Mouse (Mus musculus): ENCODE measurements around the gene Pcsk7. TPM values are rescaled to one million over a fixed set of nuclear protein-coding genes. Genes with fewer than 3 reads are reported as not detected.

Gene Pcsk7
- polyA plus RNA-seq, 1 experiment from 2014 or later = 13.6 TPM

- no peak overlapping the region for H3K9ac ChIP-seq (ENCODE audit: low read depth, low read length)
- peak; percentile 87 for ATAC-seq (replicated peaks; ENCODE audit: low FRiP score)
- peak overlapping the region; percentile 39; the same call in 1 of the 2 replicates for H3K27ac ChIP-seq (ENCODE audit: low read depth, low read length)
- WGBS = 65% methylated on average over 8 of the region's 8 CpGs
- H3K36me3 ChIP-seq (ENCODE audit: control insufficient read depth, insufficient read depth, low read length) = peaks cover 40% of the 10 kb centered on the region
- no peaks in the 10 kb centered on the region for H3K9me3 ChIP-seq (ENCODE audit: control insufficient read depth, low read length)
- peak overlapping the region; percentile 46 for H3K4me2 ChIP-seq
- peaks cover 32% of the 10 kb centered on the region for H3K4me1 ChIP-seq (replicated peaks; ENCODE audit: control insufficient read depth, insufficient read depth, low read length)
- no peak overlapping the region for H3K4me3 ChIP-seq (ENCODE audit: low read depth, low read length)
- DNase-seq (ENCODE audit: low spot score) = no peak
- H3K27me3 ChIP-seq (replicated peaks; ENCODE audit: control insufficient read depth, insufficient read depth, low read length) = no peaks in the 10 kb centered on the region
Observed at GRCm38 (mm10) chr9:45942916-45943315, 36.6 kb downstream of the Pcsk7 start.

GRCm38 (mm10) chr9:45943628-45944505 is 37.6 kb downstream of the Pcsk7 start:
- peak; percentile 38 for ATAC-seq (replicated peaks; ENCODE audit: low FRiP score)
- Histone ChIP-seq H3K27me3 (replicated peaks; ENCODE audit: control insufficient read depth, insufficient read depth, low read length) (no peaks in the 10 kb centered on the region), H3K4me2 (no peak overlapping the region), H3K9ac (ENCODE audit: low read depth, low read length) (no peak overlapping the region), H3K9me3 (ENCODE audit: control insufficient read depth, low read length) (no peaks in the 10 kb centered on the region), H3K4me1 (replicated peaks; ENCODE audit: control insufficient read depth, insufficient read depth, low read length) (peaks cover 32% of the 10 kb centered on the region), H3K36me3 (ENCODE audit: control insufficient read depth, insufficient read depth, low read length) (peaks cover 36% of the 10 kb centered on the region), H3K27ac (ENCODE audit: low read depth, low read length) (no peak overlapping the region), H3K4me3 (ENCODE audit: low read depth, low read length) (no peak overlapping the region)
- WGBS = 93% methylated on average over 8 of the region's 8 CpGs
- no peak for DNase-seq (ENCODE audit: low spot score)

GRCm38 (mm10) chr9:45944506-45945400 is 38.5 kb downstream of the Pcsk7 start:
- H3K4me1 ChIP-seq (replicated peaks; ENCODE audit: control insufficient read depth, insufficient read depth, low read length) = peaks cover 32% of the 10 kb centered on the region
- no peaks in the 10 kb centered on the region for H3K9me3 ChIP-seq (ENCODE audit: control insufficient read depth, low read length)
- H3K36me3 ChIP-seq (ENCODE audit: control insufficient read depth, insufficient read depth, low read length) = peaks cover 37% of the 10 kb centered on the region
- DNase-seq (ENCODE audit: low spot score) = no peak
- no peak for ATAC-seq (replicated peaks; ENCODE audit: low FRiP score)
- no peaks in the 10 kb centered on the region for H3K27me3 ChIP-seq (replicated peaks; ENCODE audit: control insufficient read depth, insufficient read depth, low read length)
- 59% methylated on average over 13 of the region's 13 CpGs for WGBS
- no peak overlapping the region for H3K4me2 ChIP-seq
- no peak overlapping the region for H3K4me3 ChIP-seq (ENCODE audit: low read depth, low read length)
- H3K27ac ChIP-seq (ENCODE audit: low read depth, low read length) = no peak overlapping the region
- no peak overlapping the region for H3K9ac ChIP-seq (ENCODE audit: low read depth, low read length)

GRCm38 (mm10) chr9:45945721-45946120 is 39.4 kb downstream of the Pcsk7 start:
- H3K36me3 ChIP-seq (ENCODE audit: control insufficient read depth, insufficient read depth, low read length) = peaks cover 43% of the 10 kb centered on the region
- 93% methylated on average over 13 of the region's 13 CpGs for WGBS
- no peak overlapping the region for H3K9ac ChIP-seq (ENCODE audit: low read depth, low read length)
- no peak overlapping the region; the same call in 1 of the 2 replicates for H3K27ac ChIP-seq (ENCODE audit: low read depth, low read length)
- no peaks in the 10 kb centered on the region for H3K9me3 ChIP-seq (ENCODE audit: control insufficient read depth, low read length)
- H3K27me3 ChIP-seq (replicated peaks; ENCODE audit: control insufficient read depth, insufficient read depth, low read length) = no peaks in the 10 kb centered on the region
- no peak overlapping the region for H3K4me2 ChIP-seq
- peaks cover 32% of the 10 kb centered on the region for H3K4me1 ChIP-seq (replicated peaks; ENCODE audit: control insufficient read depth, insufficient read depth, low read length)
- DNase-seq (ENCODE audit: low spot score) (no peak), ATAC-seq (replicated peaks; ENCODE audit: low FRiP score) (no peak)
- H3K4me3 ChIP-seq (ENCODE audit: low read depth, low read length) = no peak overlapping the region

- Histone ChIP-seq H3K27me3 (replicated peaks; ENCODE audit: control insufficient read depth, insufficient read depth, low read length) (no peaks in the 10 kb centered on the region), H3K9ac (ENCODE audit: low read depth, low read length) (no peak overlapping the region), H3K9me3 (ENCODE audit: control insufficient read depth, low read length) (no peaks in the 10 kb centered on the region), H3K27ac (ENCODE audit: low read depth, low read length) (no peak overlapping the region), H3K4me3 (ENCODE audit: low read depth, low read length) (no peak overlapping the region), H3K4me1 (replicated peaks; ENCODE audit: control insufficient read depth, insufficient read depth, low read length) (peaks cover 30% of the 10 kb centered on the region), H3K36me3 (ENCODE audit: control insufficient read depth, insufficient read depth, low read length) (peaks cover 41% of the 10 kb centered on the region), H3K4me2 (no peak overlapping the region)
- ATAC-seq (replicated peaks; ENCODE audit: low FRiP score) (no peak), DNase-seq (ENCODE audit: low spot score) (no peak)
- WGBS = 86% methylated on average over 16 of the region's 16 CpGs
Observed at GRCm38 (mm10) chr9:45946182-45946871, 40.0 kb downstream of the Pcsk7 start.

GRCm38 (mm10) chr9:45946872-45947183 is 40.5 kb downstream of the Pcsk7 start:
- 85% methylated on average over 10 of the region's 10 CpGs for WGBS
- H3K4me1 ChIP-seq (replicated peaks; ENCODE audit: control insufficient read depth, insufficient read depth, low read length) = peaks cover 27% of the 10 kb centered on the region
- no peak for DNase-seq (ENCODE audit: low spot score)

GRCm38 (mm10) chr9:45952057-45952456 is 45.8 kb downstream of the Pcsk7 start:
- H3K27ac ChIP-seq (ENCODE audit: low read depth, low read length) = no peak overlapping the region
- H3K4me1 ChIP-seq (replicated peaks; ENCODE audit: control insufficient read depth, insufficient read depth, low read length) = peaks cover 19% of the 10 kb centered on the region
- no peak overlapping the region for H3K9ac ChIP-seq (ENCODE audit: low read depth, low read length)
- no peaks in the 10 kb centered on the region for H3K9me3 ChIP-seq (ENCODE audit: control insufficient read depth, low read length)
- H3K36me3 ChIP-seq (ENCODE audit: control insufficient read depth, insufficient read depth, low read length) = peaks cover 15% of the 10 kb centered on the region
- DNase-seq (ENCODE audit: low spot score) (no peak), ATAC-seq (replicated peaks; ENCODE audit: low FRiP score) (no peak)
- no peaks in the 10 kb centered on the region for H3K27me3 ChIP-seq (replicated peaks; ENCODE audit: control insufficient read depth, insufficient read depth, low read length)
- no peak overlapping the region for H3K4me3 ChIP-seq (ENCODE audit: low read depth, low read length)
- WGBS = 88% methylated on average over 4 of the region's 4 CpGs
- H3K4me2 ChIP-seq = no peak overlapping the region

More at GRCm38 (mm10) chr9:45946872-45947183, 40.5 kb downstream of the Pcsk7 start:
- ATAC-seq (replicated peaks; ENCODE audit: low FRiP score) = no peak
- peaks cover 36% of the 10 kb centered on the region for H3K36me3 ChIP-seq (ENCODE audit: control insufficient read depth, insufficient read depth, low read length)
- no peak overlapping the region for H3K4me2 ChIP-seq
- no peaks in the 10 kb centered on the region for H3K27me3 ChIP-seq (replicated peaks; ENCODE audit: control insufficient read depth, insufficient read depth, low read length)
- H3K27ac ChIP-seq (ENCODE audit: low read depth, low read length) = no peak overlapping the region
- no peak overlapping the region for H3K4me3 ChIP-seq (ENCODE audit: low read depth, low read length)
- H3K9ac ChIP-seq (ENCODE audit: low read depth, low read length) = no peak overlapping the region
- no peaks in the 10 kb centered on the region for H3K9me3 ChIP-seq (ENCODE audit: control insufficient read depth, low read length)

- Histone ChIP-seq H3K27ac (ENCODE audit: low read depth, low read length) (no peak overlapping the region), H3K4me1 (replicated peaks; ENCODE audit: control insufficient read depth, insufficient read depth, low read length) (peaks cover 19% of the 10 kb centered on the region), H3K9ac (ENCODE audit: low read depth, low read length) (no peak overlapping the region), H3K4me3 (ENCODE audit: low read depth, low read length) (peak overlapping the region; percentile 92; the same call in 1 of the 2 replicates), H3K4me2 (peak overlapping the region; percentile 81), H3K9me3 (ENCODE audit: control insufficient read depth, low read length) (no peaks in the 10 kb centered on the region), H3K27me3 (replicated peaks; ENCODE audit: control insufficient read depth, insufficient read depth, low read length) (no peaks in the 10 kb centered on the region), H3K36me3 (ENCODE audit: control insufficient read depth, insufficient read depth, low read length) (peaks cover 15% of the 10 kb centered on the region)
- no peak for DNase-seq (ENCODE audit: low spot score)
- ATAC-seq (replicated peaks; ENCODE audit: low FRiP score) = no peak
- 84% methylated on average over 7 of the region's 7 CpGs for WGBS
Observed at GRCm38 (mm10) chr9:45952890-45953289, 46.6 kb downstream of the Pcsk7 start.

Data from liver, embryonic 11.5 days (tissue).